Mouse (Mus musculus) naive thymus-derived CD4-positive, alpha-beta T cell, adult 5 months (primary cell): Measurements from ENCODE around the gene Mtch1. TPM values are rescaled to one million over a fixed set of nuclear protein-coding genes. Genes with fewer than 3 reads are reported as not detected.

Source experiments
- polyA plus RNA-seq: library from polyadenylated mRNA; unstranded; fragments of 100-300 nt; shearing (Covaris generic); gene quantifications from one replicate; pipeline ENCODE4 v1.2.1, GENCODE M21; 2017

The Mtch1 gene
- 31.3 TPM for polyA plus RNA-seq

GRCm38 (mm10) chr17:29347645-29348256, at the start of gene Mtch1:
Gene Mtch1, minus strand, starts transcription at chr17:29347934.

GRCm38 (mm10) chr17:29360761-29361221, 13.1 kb upstream of the Mtch1 start, which contains the start of gene Fgd2:
Gene Fgd2, plus strand, starts transcription at chr17:29360914.

GRCm38 (mm10) chr17:29317380-29317779, 30.4 kb downstream of the Mtch1 start, which contains the start of gene Pi16:
Gene Pi16, plus strand, starts transcription at chr17:29317680.

Other genes with a start within 250 kb of the Mtch1 start
- not detected for gene Rab44, start 233.8 kb downstream of the Mtch1 start, polyA plus RNA-seq
- 0.62 TPM for gene Cpne5, start 109.8 kb downstream of the Mtch1 start, polyA plus RNA-seq
- gene Ppil1, start 83.7 kb downstream of the Mtch1 start, polyA plus RNA-seq, result 16.3 TPM
- 46.3 TPM for gene BC004004, start 79.1 kb downstream of the Mtch1 start, polyA plus RNA-seq
- not detected for gene Pi16, start 30.3 kb downstream of the Mtch1 start, polyA plus RNA-seq
- not detected for gene Fgd2, start 13.0 kb upstream of the Mtch1 start, polyA plus RNA-seq
- 178 TPM for gene Pim1, start 142.8 kb upstream of the Mtch1 start, polyA plus RNA-seq
- 0.39 TPM for gene Gm17657, start 201.7 kb upstream of the Mtch1 start, polyA plus RNA-seq
- gene Tbc1d22b, start 201.9 kb upstream of the Mtch1 start, polyA plus RNA-seq, result 30.5 TPM
- gene Tmem217, start 204.5 kb upstream of the Mtch1 start, polyA plus RNA-seq, result 3.8 TPM